In the genomic region with DNA sequence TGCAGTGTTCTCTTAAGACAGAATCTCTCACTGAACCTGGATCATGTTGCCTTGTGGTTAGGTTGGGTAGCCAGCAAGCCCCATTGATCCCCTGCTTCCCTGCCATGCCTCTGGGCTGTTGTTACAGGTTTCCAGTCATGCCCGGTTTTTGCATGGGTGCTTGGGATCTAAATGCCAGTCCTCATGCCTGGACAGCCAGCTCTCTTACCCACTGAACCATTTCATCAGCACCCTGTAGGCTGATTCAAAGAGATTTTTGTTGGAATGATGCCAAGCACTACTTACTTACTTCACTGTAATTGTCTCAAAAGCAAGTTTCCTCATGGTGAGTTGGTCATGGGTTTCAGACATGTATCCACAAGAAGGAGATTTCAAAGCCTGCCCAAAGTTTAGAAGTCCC, we compare ENCODE assay signal across 14 mouse cellular contexts.
DNase-seq lines count a peak whose midpoint lies in the region; ATAC-seq lines count a peak whose summit lies in the region.
"Had no signal": no experiment of that assay in that cellular context is flagged by ENCODE, and none has a peak within 500 bp of the region (broad histone marks: within the 10 kb centered on the region; RNA-seq: fewer than 3 reads in every experiment).

No protein-coding gene starts in this region.

- H3K4me3 ChIP-seq in hindbrain, embryonic 14.5 days (replicated peaks; ENCODE audit: low read length) = no peak overlapping the region
- H3K4me3 ChIP-seq in hindbrain, embryonic 11.5 days (ENCODE audit: low read depth, low read length) = no peak overlapping the region
- H3K4me3 ChIP-seq in kidney, embryonic 16.5 days (ENCODE audit: low read length) = no peak overlapping the region
- H3K4me3 ChIP-seq: embryonic facial prominence, embryonic 12.5 days; midbrain, embryonic 10.5 days had no signal

- no peak for ATAC-seq in hindbrain, embryonic 14.5 days (ENCODE audit: low FRiP score)
- ATAC-seq in hindbrain, embryonic 11.5 days (ENCODE audit: low FRiP score) = no peak
- ATAC-seq in kidney, embryonic 16.5 days (ENCODE audit: low FRiP score, low TSS enrichment) = peak; percentile 92
- ATAC-seq: inflammation-experienced regulatory T-cells, adult 6 months had no signal

- 0 out of 2 replicates have a peak, but pooled peaks cover 4% of the 10 kb centered on the region for H3K4me1 ChIP-seq in hindbrain, embryonic 14.5 days (replicated peaks; ENCODE audit: control insufficient read depth, insufficient read depth, low read length)
- H3K4me1 ChIP-seq in hindbrain, embryonic 11.5 days (replicated peaks; ENCODE audit: control insufficient read depth, insufficient read depth, low read length) = no peaks in the 10 kb centered on the region
- H3K4me1 ChIP-seq in kidney, embryonic 16.5 days (ENCODE audit: insufficient read depth, low read length) = peaks cover 24% of the 10 kb centered on the region
- H3K4me1 ChIP-seq: embryonic facial prominence, embryonic 12.5 days; midbrain, embryonic 10.5 days had no signal

- DNase-seq in hindbrain, embryonic 14.5 days (ENCODE audit: low spot score) = peak; percentile 32
- no peak for DNase-seq in hindbrain, embryonic 11.5 days (ENCODE audit: low spot score)
- DNase-seq in urinary bladder, postnatal 14 days (ENCODE audit: low spot score) = peak; percentile 24
- no peak for DNase-seq in urinary bladder, postnatal 4 days (ENCODE audit: low spot score in 2 of 2)
- no peak for DNase-seq in thymus, postnatal 0 days (ENCODE audit: low spot score)
- DNase-seq in adrenal gland, postnatal 14 days = no peak
- no peak for DNase-seq in ovary, adult 18-20 months (ENCODE audit: low spot score)
- DNase-seq: adrenal gland, postnatal 25 days; cerebellum, adult 8-10 months; right cerebral cortex, postnatal 14 days had no signal

- WGBS in hindbrain, embryonic 14.5 days = 61% methylated on average over 1 of the region's 1 CpGs
- 82% methylated on average over 1 of the region's 1 CpGs for WGBS in hindbrain, embryonic 11.5 days
- 32% methylated on average over 1 of the region's 1 CpGs for WGBS in kidney, embryonic 16.5 days

- no peak overlapping the region for H3K27ac ChIP-seq in hindbrain, embryonic 14.5 days
- no peak overlapping the region for H3K27ac ChIP-seq in hindbrain, embryonic 11.5 days (ENCODE audit: low read depth, low read length)
- peak overlapping the region; percentile 82; the same call in 1 of the 2 replicates for H3K27ac ChIP-seq in kidney, embryonic 16.5 days (ENCODE audit: low read length)
- H3K27ac ChIP-seq: embryonic facial prominence, embryonic 12.5 days; midbrain, embryonic 10.5 days had no signal

- no peaks in the 10 kb centered on the region for H3K36me3 ChIP-seq in hindbrain, embryonic 14.5 days (replicated peaks; ENCODE audit: control insufficient read depth, insufficient read depth)
- H3K36me3 ChIP-seq in hindbrain, embryonic 11.5 days (ENCODE audit: control insufficient read depth, insufficient read depth, low read length) = no peaks in the 10 kb centered on the region
- no peaks in the 10 kb centered on the region for H3K36me3 ChIP-seq in kidney, embryonic 16.5 days (ENCODE audit: insufficient read depth, low read length)
- H3K36me3 ChIP-seq: embryonic facial prominence, embryonic 12.5 days; midbrain, embryonic 10.5 days had no signal

- no peaks in the 10 kb centered on the region for H3K9me3 ChIP-seq in hindbrain, embryonic 14.5 days (ENCODE audit: control insufficient read depth, low read length)
- no peaks in the 10 kb centered on the region for H3K9me3 ChIP-seq in hindbrain, embryonic 11.5 days (ENCODE audit: control insufficient read depth, low read length)
- no peaks in the 10 kb centered on the region for H3K9me3 ChIP-seq in kidney, embryonic 16.5 days (ENCODE audit: low read length)
- H3K9me3 ChIP-seq: embryonic facial prominence, embryonic 12.5 days; midbrain, embryonic 10.5 days had no signal

- H3K27me3 ChIP-seq in hindbrain, embryonic 14.5 days (ENCODE audit: control insufficient read depth, insufficient read depth, low read length) = no peaks in the 10 kb centered on the region
- H3K27me3 ChIP-seq in hindbrain, embryonic 11.5 days (ENCODE audit: control insufficient read depth, insufficient read depth, low read length) = no peaks in the 10 kb centered on the region
- no peaks in the 10 kb centered on the region for H3K27me3 ChIP-seq in kidney, embryonic 16.5 days (ENCODE audit: insufficient read depth, low read length)
- H3K27me3 ChIP-seq: embryonic facial prominence, embryonic 12.5 days had no signal

- H3K4me2 ChIP-seq in hindbrain, embryonic 14.5 days (replicated peaks) = no peak overlapping the region
- no peak overlapping the region for H3K4me2 ChIP-seq in hindbrain, embryonic 11.5 days (replicated peaks; ENCODE audit: low read depth, low read length)
- no peak overlapping the region for H3K4me2 ChIP-seq in kidney, embryonic 16.5 days (replicated peaks; ENCODE audit: low read depth, low read length)
- H3K4me2 ChIP-seq: embryonic facial prominence, embryonic 12.5 days had no signal

- H3K9ac ChIP-seq in hindbrain, embryonic 14.5 days = no peak overlapping the region
- no peak overlapping the region for H3K9ac ChIP-seq in hindbrain, embryonic 11.5 days (ENCODE audit: low read depth, low read length)
- no peak overlapping the region for H3K9ac ChIP-seq in kidney, embryonic 16.5 days (replicated peaks; ENCODE audit: low read length)
- H3K9ac ChIP-seq: embryonic facial prominence, embryonic 12.5 days had no signal

Comparison
In these comparisons a context has a peak if more than half of its experiments do, and no peak if none do; other contexts are left out.
1. DNase-seq: peak in hindbrain, embryonic 14.5 days (single experiment) and urinary bladder, postnatal 14 days (single experiment); none in hindbrain, embryonic 11.5 days (single experiment), urinary bladder, postnatal 4 days (0 of 2), thymus, postnatal 0 days (single experiment), adrenal gland, postnatal 14 days (single experiment) and ovary, adult 18-20 months (single experiment).